Mouse (Mus musculus) midbrain, postnatal 0 days (tissue): ENCODE measurements around the gene 1110002E22Rik. TPM values are rescaled to one million over a fixed set of nuclear protein-coding genes. Genes with fewer than 3 reads are reported as not detected.

Experiments used
- ATAC-seq: fragments of 200-750 bp; cut with Nextera tagmentation; 2 replicates; pipeline ENCODE4 v1.8.0; 2017; ENCODE audit warnings: moderate number of reproducible peaks, mild to moderate bottlenecking, moderate TSS enrichment, moderate library complexity; ENCODE audit not compliant: low FRiP score
- DNase-seq: peaks from one replicate; pipeline ENCODE4 v3.0.0-alpha.2; 2015; ENCODE audit warnings: low spot score
- H3K27ac ChIP-seq: fragments of 300-500 bp; sonication (generic); 2 replicates; pipeline ENCODE4 v1.5.1; 2014; ENCODE audit warnings: low read depth, mild to moderate bottlenecking, low read length, mixed read lengths
- H3K27me3 ChIP-seq: fragments of 300-500 bp; sonication (generic); 2 replicates; pipeline ENCODE4 v1.6.1; 2014; ENCODE audit warnings: low read length, control low read depth, mixed read lengths; ENCODE audit not compliant: insufficient read depth
- H3K36me3 ChIP-seq: fragments of 300-500 bp; sonication (generic); 2 replicates; pipeline ENCODE4 v1.6.1; 2014; ENCODE audit warnings: low read length, control low read depth, mixed read lengths; ENCODE audit not compliant: insufficient read depth
- H3K4me1 ChIP-seq: fragments of 300-500 bp; sonication (generic); 2 replicates; pipeline ENCODE4 v1.6.1; 2014; ENCODE audit warnings: mild to moderate bottlenecking, control low read depth, antibody characterized with exemption, low read length, mixed read lengths; ENCODE audit not compliant: insufficient read depth
- H3K4me2 ChIP-seq: fragments of 300-500 bp; sonication (generic); 2 replicates; pipeline ENCODE4 v1.6.1; 2014; ENCODE audit warnings: low read depth, mild to moderate bottlenecking, low read length, mixed read lengths; ENCODE audit not compliant: poor library complexity, severe bottlenecking
- H3K4me3 ChIP-seq: fragments of 300-500 bp; sonication (generic); 2 replicates; pipeline ENCODE4 v1.5.1; 2014; ENCODE audit warnings: low read depth, mild to moderate bottlenecking, low read length, moderate library complexity
- H3K9ac ChIP-seq: fragments of 300-500 bp; sonication (generic); replicated peaks from 2 replicates; pipeline ENCODE4 v1.6.1; 2014; ENCODE audit warnings: mild to moderate bottlenecking, low read length, moderate library complexity, mixed read lengths; ENCODE audit not compliant: poor library complexity, severe bottlenecking
- H3K9me3 ChIP-seq: fragments of 300-500 bp; sonication (generic); 2 replicates; pipeline ENCODE4 v1.6.1; 2016; ENCODE audit warnings: low read length, control low read depth
- CTCF ChIP-seq: IDR thresholded peaks from 2 replicates; pipeline ENCODE4 v1.5.1; 2016; ENCODE audit warnings: antibody characterized with exemption, mild to moderate bottlenecking
- WGBS: fragments of 180-500 bp; shearing (Covaris S2); extraction: QIAGEN DNeasy Blood & Tissue Kit; methylation state at CpG from one replicate; pipeline ENCODE4 v1.1.7; 2014; 5-methylcytosine and 5-hydroxymethylcytosine counted together
- polyA plus RNA-seq: library from polyadenylated mRNA; unstranded; fragments of >200 nt; fragmentation: Nextera tagmentation; extraction: Ambion mirVana; gene quantifications from 2 replicates; pipeline ENCODE4 v1.2.1, GENCODE M21; 2015
- total RNA-seq: library from RNA; depleted of rRNA; stranded (reverse); fragments of >200 nt; gene quantifications from 2 replicates; pipeline ENCODE4 v1.2.3, GENCODE M21; 2014; rRNA removed

Gene 1110002E22Rik
- total and polyA plus RNA-seq, 2 experiments from 2014 or later, result 0.05 to 0.11 TPM

DNA sequence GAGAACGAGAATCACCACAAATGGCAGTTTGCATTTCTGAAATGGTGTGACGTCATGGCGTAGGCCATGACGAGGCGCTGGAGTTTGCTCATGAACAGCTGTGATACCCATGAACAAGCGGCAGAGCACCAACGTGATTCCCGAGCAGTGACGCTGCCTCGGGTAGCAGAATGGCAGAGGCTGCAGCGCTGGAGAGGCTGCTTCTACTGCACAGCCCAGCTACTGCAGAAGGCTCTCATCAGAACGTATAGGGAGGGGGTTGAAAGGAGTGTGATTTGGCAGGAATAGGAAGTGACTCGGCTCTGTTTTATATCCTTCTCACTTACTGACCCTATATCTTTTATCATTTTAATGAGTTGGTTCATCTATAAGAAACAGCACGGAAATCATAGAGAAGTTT, 54.0 kb downstream of the 1110002E22Rik start:
- Histone ChIP-seq H3K4me2 (no peak overlapping the region), H3K36me3 (no peaks in the 10 kb centered on the region), H3K9ac (no peak overlapping the region), H3K4me3 (no peak overlapping the region), H3K27me3 (no peaks in the 10 kb centered on the region), H3K27ac (no peak overlapping the region), H3K9me3 (no peaks in the 10 kb centered on the region), H3K4me1 (no peaks in the 10 kb centered on the region)
- no peak for ATAC-seq
- no peak for TF ChIP-seq CTCF
- DNase-seq, result no peak
- WGBS, result 81% methylated on average over 14 of the region's 14 CpGs

GRCm38 (mm10) chr3:138119444-138120105, 54.7 kb downstream of the 1110002E22Rik start:
- 97% methylated on average over 16 of the region's 16 CpGs for WGBS
- no peak overlapping the region for H3K27ac ChIP-seq
- no peak overlapping the region for H3K4me2 ChIP-seq
- H3K9me3 ChIP-seq, result no peaks in the 10 kb centered on the region
- no peaks in the 10 kb centered on the region for H3K27me3 ChIP-seq
- H3K9ac ChIP-seq, result no peak overlapping the region
- no peak for DNase-seq
- TF ChIP-seq CTCF, result no peak
- H3K4me1 ChIP-seq, result no peaks in the 10 kb centered on the region
- no peak overlapping the region for H3K4me3 ChIP-seq
- ATAC-seq, result no peak
- H3K36me3 ChIP-seq, result no peaks in the 10 kb centered on the region

DNA sequence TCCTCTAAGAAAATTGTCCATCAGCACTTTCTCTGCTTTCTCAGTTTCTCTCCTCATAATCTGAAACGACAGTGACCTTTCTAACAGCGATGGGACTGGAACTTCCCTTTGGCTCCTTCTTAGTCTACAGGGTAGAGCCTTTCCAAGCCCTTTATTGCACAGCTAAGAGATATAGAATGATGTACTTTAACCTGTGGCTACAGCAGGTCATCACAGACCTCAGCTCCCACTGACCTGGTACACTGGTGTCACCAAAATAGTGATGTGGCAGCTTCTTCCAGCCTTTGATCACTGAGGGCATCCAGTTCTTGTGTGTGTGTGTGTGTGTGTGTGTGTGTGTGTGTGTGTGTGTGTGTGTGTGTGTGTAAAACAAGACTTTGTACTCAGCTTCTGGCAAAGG, 56.6 kb downstream of the 1110002E22Rik start:
- 89% methylated on average over 2 of the region's 2 CpGs for WGBS
- Histone ChIP-seq H3K9ac (no peak overlapping the region), H3K9me3 (no peaks in the 10 kb centered on the region), H3K36me3 (no peaks in the 10 kb centered on the region), H3K4me1 (no peaks in the 10 kb centered on the region), H3K27ac (no peak overlapping the region), H3K27me3 (no peaks in the 10 kb centered on the region), H3K4me3 (no peak overlapping the region), H3K4me2 (no peak overlapping the region)
- ATAC-seq, result no peak
- TF ChIP-seq CTCF, result no peak
- no peak for DNase-seq

DNA sequence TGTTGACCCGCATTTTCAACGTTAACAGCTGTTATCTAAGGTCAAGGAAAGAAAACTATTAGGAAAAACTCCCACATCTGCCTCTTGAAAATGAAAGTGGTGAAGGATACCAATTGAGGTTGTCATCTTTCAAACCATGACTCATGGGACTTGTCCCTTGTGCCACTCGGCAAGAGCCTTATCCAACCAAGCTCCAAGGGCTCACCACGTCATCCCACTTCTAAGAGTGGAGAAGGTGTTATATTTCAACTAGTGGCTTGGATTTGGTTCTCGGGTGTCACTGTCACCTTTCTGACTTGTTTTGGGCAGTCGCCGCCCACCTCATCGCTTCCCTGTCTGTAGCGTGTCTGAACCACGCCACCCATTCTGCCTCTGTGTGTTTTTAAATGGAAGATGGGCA, 59.0 kb downstream of the 1110002E22Rik start:
- Histone ChIP-seq H3K4me2 (no peak overlapping the region), H3K36me3 (no peaks in the 10 kb centered on the region), H3K4me1 (no peaks in the 10 kb centered on the region), H3K9ac (no peak overlapping the region), H3K4me3 (no peak overlapping the region), H3K27me3 (no peaks in the 10 kb centered on the region), H3K9me3 (no peaks in the 10 kb centered on the region), H3K27ac (no peak overlapping the region)
- DNase-seq (no peak), ATAC-seq (no peak)
- TF ChIP-seq CTCF, result no peak
- WGBS, result 94% methylated on average over 10 of the region's 10 CpGs

DNA sequence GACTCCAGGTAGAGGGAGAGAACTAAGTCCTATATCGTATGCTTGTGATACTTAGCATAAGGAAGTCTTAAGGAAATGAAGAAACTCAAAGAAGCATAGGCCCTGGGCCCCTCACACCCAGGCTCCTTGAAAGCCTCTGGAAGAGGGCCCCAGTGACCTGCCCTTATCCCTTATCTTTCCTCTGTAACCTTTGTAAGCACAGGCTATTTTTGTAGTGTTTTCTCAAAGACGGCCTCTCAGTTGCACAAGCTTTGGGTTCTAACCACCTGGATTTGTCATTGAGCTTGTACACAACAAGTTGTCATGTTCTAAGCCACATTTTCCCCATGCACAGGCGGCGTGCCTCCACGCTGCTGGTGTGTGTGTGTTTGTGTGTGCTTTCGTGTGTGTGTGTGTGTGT, 64.3 kb downstream of the 1110002E22Rik start:
- no peak for TF ChIP-seq CTCF
- 97% methylated on average over 6 of the region's 6 CpGs for WGBS
- no peak overlapping the region for H3K9ac ChIP-seq
- H3K36me3 ChIP-seq, result no peaks in the 10 kb centered on the region
- no peaks in the 10 kb centered on the region for H3K27me3 ChIP-seq
- no peaks in the 10 kb centered on the region for H3K4me1 ChIP-seq
- no peak overlapping the region for H3K4me2 ChIP-seq
- H3K4me3 ChIP-seq, result no peak overlapping the region
- ATAC-seq (no peak), DNase-seq (no peak)
- no peaks in the 10 kb centered on the region for H3K9me3 ChIP-seq
- H3K27ac ChIP-seq, result no peak overlapping the region

GRCm38 (mm10) chr3:138130692-138131091, 65.8 kb downstream of the 1110002E22Rik start:
- 19% methylated on average over 1 of the region's 1 CpGs for WGBS
- ATAC-seq (no peak), DNase-seq (no peak)
- H3K9ac ChIP-seq, result no peak overlapping the region
- H3K4me3 ChIP-seq, result no peak overlapping the region
- H3K4me2 ChIP-seq, result no peak overlapping the region
- no peaks in the 10 kb centered on the region for H3K27me3 ChIP-seq
- H3K4me1 ChIP-seq, result no peaks in the 10 kb centered on the region
- H3K36me3 ChIP-seq, result no peaks in the 10 kb centered on the region
- H3K27ac ChIP-seq, result no peak overlapping the region
- H3K9me3 ChIP-seq, result no peaks in the 10 kb centered on the region
- no peak for TF ChIP-seq CTCF

Other genes starting within 250 kb of the 1110002E22Rik start
- 327 and 404 TPM in 2 replicates for gene H2afz, start 200.6 kb upstream of the 1110002E22Rik start, total RNA-seq
- 573 and 609 TPM in 2 replicates for gene H2afz, start 200.6 kb upstream of the 1110002E22Rik start, polyA plus RNA-seq
- 23.1 and 24.3 TPM in 2 replicates for gene Dnajb14, start 197.4 kb upstream of the 1110002E22Rik start, total RNA-seq
- gene Dnajb14, start 197.4 kb upstream of the 1110002E22Rik start, polyA plus RNA-seq, result 16.9 and 17.2 TPM in 2 replicates
- 87.1 and 97.7 TPM in 2 replicates for gene Lamtor3, start 146.5 kb upstream of the 1110002E22Rik start, total RNA-seq
- 113 and 122 TPM in 2 replicates for gene Lamtor3, start 146.5 kb upstream of the 1110002E22Rik start, polyA plus RNA-seq
- 2.3 and 4.0 TPM in 2 replicates for gene Dapp1, start 83.5 kb upstream of the 1110002E22Rik start, total RNA-seq
- 1.3 and 1.9 TPM in 2 replicates for gene Dapp1, start 83.5 kb upstream of the 1110002E22Rik start, polyA plus RNA-seq
- not detected in 2 replicates for gene Gm5105, start 2.3 kb downstream of the 1110002E22Rik start, total RNA-seq
- 0.11 and 0.12 TPM in 2 replicates for gene Gm5105, start 2.3 kb downstream of the 1110002E22Rik start, polyA plus RNA-seq
- gene Trmt10a, start 78.4 kb downstream of the 1110002E22Rik start, total RNA-seq, result 2.5 and 5.3 TPM in 2 replicates
- 8.4 and 9.5 TPM in 2 replicates for gene Trmt10a, start 78.4 kb downstream of the 1110002E22Rik start, polyA plus RNA-seq
- gene Mttp, start 79.9 kb downstream of the 1110002E22Rik start, total RNA-seq, result 4.9 and 8.1 TPM in 2 replicates
- gene Mttp, start 79.9 kb downstream of the 1110002E22Rik start, polyA plus RNA-seq, result 6.1 and 6.7 TPM in 2 replicates
- not detected in 2 replicates for gene 4930579F01Rik, start 128.8 kb downstream of the 1110002E22Rik start, total RNA-seq
- not detected in 2 replicates for gene 4930579F01Rik, start 128.8 kb downstream of the 1110002E22Rik start, polyA plus RNA-seq
- gene Adh7, start 152.7 kb downstream of the 1110002E22Rik start, total RNA-seq, result 0.99 and 3.2 TPM in 2 replicates
- gene Adh7, start 152.7 kb downstream of the 1110002E22Rik start, polyA plus RNA-seq, result 1.5 and 2.0 TPM in 2 replicates
- gene Adh1, start 195.9 kb downstream of the 1110002E22Rik start, total RNA-seq, result 0.80 and 4.2 TPM in 2 replicates
- 3.2 and 4.0 TPM in 2 replicates for gene Adh1, start 195.9 kb downstream of the 1110002E22Rik start, polyA plus RNA-seq
- gene Adh6a, start 248.2 kb downstream of the 1110002E22Rik start, total RNA-seq, result not detected in 2 replicates
- not detected in 2 replicates for gene Adh6a, start 248.2 kb downstream of the 1110002E22Rik start, polyA plus RNA-seq